12 mouse cellular contexts compared by ENCODE assay signal in the genomic region with DNA sequence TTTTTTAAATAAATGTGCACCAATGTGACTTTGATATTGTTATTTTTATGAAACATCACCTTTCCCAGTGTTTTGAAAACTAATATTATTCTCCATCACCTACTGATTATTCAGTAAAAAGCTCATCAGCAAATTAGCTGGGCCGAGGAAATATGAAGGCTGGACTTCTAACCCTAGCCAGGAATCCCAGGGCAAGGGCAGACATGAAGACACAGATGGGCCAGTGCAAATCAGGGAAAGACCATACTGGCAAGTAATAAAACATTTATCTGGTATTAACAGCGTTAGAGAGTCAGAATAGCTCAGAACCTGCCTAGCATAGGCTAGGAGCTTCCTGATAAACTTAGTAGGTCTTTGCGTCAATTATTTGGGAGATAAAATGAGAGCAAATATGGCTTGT.
"Had no signal": no experiment of that assay in that cellular context is flagged by ENCODE, and none has a peak within 500 bp of the region (broad histone marks: within the 10 kb centered on the region; RNA-seq: fewer than 3 reads in every experiment).

No protein-coding gene starts in this region.

- DNase-seq: retina, postnatal 1 day; right cerebral cortex, adult 18-20 months; right cerebral cortex, postnatal 14 days; right cerebral cortex, postnatal 25 days; right cerebral cortex, postnatal 4 days; spleen, adult 18-20 months; thymus, adult 18-20 months; thymus, adult 2 months; thymus, postnatal 14 days; thymus, postnatal 25 days; thymus, postnatal 36 days; thymus, postnatal 4 days had no signal
